Mouse (Mus musculus) layer of hippocampus, postnatal 10 days (tissue): ENCODE data around the gene Cpe. TPM values are rescaled to one million over a fixed set of nuclear protein-coding genes. Genes with fewer than 3 reads are reported as not detected.

Experiments
- DNase-seq, 2 experiments: peaks; one replicate each; pipeline ENCODE4 v3.0.0; 2021; ENCODE audit warnings: low spot score in 2 of 2
- total RNA-seq, 2 experiments: library from RNA; stranded (reverse); gene quantifications; 2 replicates each; pipeline ENCODE4 v1.2.3; 2021

Cpe gene
- total RNA-seq, 2 experiments from 2014 or later, result 2,385 to 2,461 TPM

GRCm38 (mm10) chr8:64582887-64583286 is 110.0 kb downstream of the Cpe start:
- DNase-seq, result no peak

GRCm38 (mm10) chr8:64578221-64578620 is 114.6 kb downstream of the Cpe start:
- DNase-seq, result no peak

GRCm38 (mm10) chr8:64575001-64575400 is 117.9 kb downstream of the Cpe start:
- DNase-seq, result no peak

- peak; percentile 30 to 34 for DNase-seq
Measured at GRCm38 (mm10) chr8:64548054-64548850, 144.6 kb downstream of the Cpe start.

- DNase-seq, result no peak
Measured at GRCm38 (mm10) chr8:64543441-64543840, 149.4 kb downstream of the Cpe start.

Other genes with a start within 250 kb of the Cpe start
- 100 to 1,000 TPM; 130 to 175 TPM for gene Msmo1, start 40.7 kb upstream of the Cpe start, total RNA-seq
- gene Klhl2, start 157.0 kb upstream of the Cpe start, total RNA-seq, result 100 to 1,000 TPM; 193 to 203 TPM